Mouse (Mus musculus) E14TG2a.4 (cell line): ENCODE measurements around the gene Tmem50b.

Experiments used
- CTCF ChIP-seq: conservative IDR thresholded peaks from 2 replicates; pipeline ENCODE4 v1.5.1; 2014; ENCODE audit warnings: low read length
- NANOG ChIP-seq: IDR thresholded peaks from 2 replicates; pipeline ENCODE4 v1.6.1; 2014; ENCODE audit warnings: borderline replicate concordance, low read length, mixed read lengths
- POU5F1 ChIP-seq: IDR thresholded peaks from 2 replicates; pipeline ENCODE4 v1.6.1; 2014; ENCODE audit warnings: low read length, borderline replicate concordance

DNA sequence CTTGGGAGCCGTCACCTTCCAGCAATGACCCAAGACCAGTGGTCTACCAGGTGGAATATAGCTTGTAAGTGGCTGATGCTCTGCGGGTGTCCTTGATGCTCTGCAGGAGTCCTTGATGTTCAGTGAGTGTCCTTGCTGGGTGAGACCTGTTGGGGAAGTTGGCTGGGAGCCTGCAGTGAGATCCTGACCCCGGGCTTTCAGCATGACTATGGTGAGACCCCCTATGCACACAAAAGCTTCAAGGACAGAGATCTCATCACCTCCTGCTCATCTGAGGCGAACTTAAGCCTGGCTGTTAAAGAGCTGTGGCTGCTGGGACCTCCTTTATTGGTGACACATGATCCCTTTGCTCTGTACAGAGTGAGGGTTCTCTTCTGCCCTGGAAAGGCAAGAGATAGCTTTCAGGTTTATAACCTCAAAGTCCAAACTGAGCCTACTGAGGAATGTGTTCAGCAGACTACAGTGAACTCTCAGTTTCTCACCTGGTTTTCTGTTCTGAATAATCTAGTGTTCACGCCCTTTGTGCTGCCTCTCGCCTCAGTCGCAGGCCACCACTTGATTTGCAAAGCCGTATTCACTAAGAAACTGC, 42.5 kb downstream of the Tmem50b start:
- TF ChIP-seq CTCF = no peak
- TF ChIP-seq POU5F1 = no peak
- TF ChIP-seq NANOG = peak; percentile 22; the same call in 1 of the 2 replicates
